21 mouse cellular contexts compared by ENCODE assay signal in genomic region chr16:92203599-92203998, GRCm38 (mm10).
DNase-seq lines count a peak whose midpoint lies in the region; ATAC-seq and TF ChIP-seq lines count a peak whose summit lies in the region.
"Had no signal": no experiment of that assay in that cellular context is flagged by ENCODE, and none has a peak within 500 bp of the region (broad histone marks: within the 10 kb centered on the region; RNA-seq: fewer than 3 reads in every experiment).

No protein-coding gene starts in this region.

- peak; percentile 5 for DNase-seq in cerebellum, adult 9-10 months
- DNase-seq in cerebellum, adult 11 months: no peak
- no peak for DNase-seq in liver, postnatal 0 days
- no peak for DNase-seq in liver, embryonic 11.5 days (ENCODE audit: low spot score)
- no peak for DNase-seq in spleen, adult 18-20 months
- DNase-seq: adrenal gland, adult 2 months; gastrocnemius, postnatal 14 days; heart, adult 18-20 months; heart, postnatal 10 days; left cerebral cortex, postnatal 4 days; liver, embryonic 13.5 days; retina, postnatal 1 day; right cerebral cortex, postnatal 4 days had no signal

- TF ChIP-seq CTCF in intestine, postnatal 0 days (IDR thresholded peaks at IDR 0.05; ENCODE audit: low read depth): peak; percentile 41
- peak; percentile 21; the same call in 1 of the 2 replicates for TF ChIP-seq CTCF in liver, postnatal 0 days (IDR thresholded peaks at IDR 0.05; ENCODE audit: low read depth)

- no peaks in the 10 kb centered on the region for H3K36me3 ChIP-seq in intestine, postnatal 0 days (ENCODE audit: control insufficient read depth, insufficient read depth)
- no peaks in the 10 kb centered on the region for H3K36me3 ChIP-seq in intestine, embryonic 16.5 days (ENCODE audit: control insufficient read depth, insufficient read depth, low read length)
- H3K36me3 ChIP-seq in liver, postnatal 0 days (replicated peaks; ENCODE audit: insufficient read depth, low read length): no peaks in the 10 kb centered on the region
- H3K36me3 ChIP-seq in liver, embryonic 11.5 days (ENCODE audit: control insufficient read depth, insufficient read depth, low read length): no peaks in the 10 kb centered on the region
- H3K36me3 ChIP-seq: forebrain, embryonic 12.5 days; G1E; hindbrain, embryonic 13.5 days; liver, embryonic 13.5 days; midbrain, embryonic 10.5 days had no signal

- ATAC-seq in intestine, postnatal 0 days: no peak
- no peak for ATAC-seq in intestine, embryonic 16.5 days
- ATAC-seq in liver, postnatal 0 days: no peak
- no peak for ATAC-seq in liver, embryonic 11.5 days (replicated peaks; ENCODE audit: low FRiP score)
- ATAC-seq: CD4-positive, CD25-positive, alpha-beta regulatory T cell, adult 4 months had no signal

- no peaks in the 10 kb centered on the region for H3K27me3 ChIP-seq in intestine, postnatal 0 days (replicated peaks; ENCODE audit: control insufficient read depth, insufficient read depth, low read length)
- no peaks in the 10 kb centered on the region for H3K27me3 ChIP-seq in intestine, embryonic 16.5 days (replicated peaks; ENCODE audit: control insufficient read depth, insufficient read depth, low read length)
- no peaks in the 10 kb centered on the region for H3K27me3 ChIP-seq in liver, postnatal 0 days (ENCODE audit: insufficient read depth, low read length)
- no peaks in the 10 kb centered on the region for H3K27me3 ChIP-seq in liver, embryonic 11.5 days (replicated peaks; ENCODE audit: control insufficient read depth, insufficient read depth, low read length)
- H3K27me3 ChIP-seq: forebrain, embryonic 12.5 days; hindbrain, embryonic 13.5 days; liver, embryonic 13.5 days had no signal

- H3K4me3 ChIP-seq in intestine, postnatal 0 days (ENCODE audit: low read depth, low read length): no peak overlapping the region
- no peak overlapping the region for H3K4me3 ChIP-seq in intestine, embryonic 16.5 days (ENCODE audit: low read length)
- no peak overlapping the region for H3K4me3 ChIP-seq in liver, postnatal 0 days (ENCODE audit: low read depth, low read length)
- no peak overlapping the region for H3K4me3 ChIP-seq in liver, embryonic 11.5 days (ENCODE audit: low read depth, low read length)
- H3K4me3 ChIP-seq: forebrain, embryonic 12.5 days; hindbrain, embryonic 13.5 days; liver, embryonic 13.5 days; midbrain, embryonic 10.5 days had no signal

- H3K9me3 ChIP-seq in intestine, postnatal 0 days (ENCODE audit: control insufficient read depth): no peaks in the 10 kb centered on the region
- no peaks in the 10 kb centered on the region for H3K9me3 ChIP-seq in intestine, embryonic 16.5 days (ENCODE audit: control insufficient read depth, low read length)
- no peaks in the 10 kb centered on the region for H3K9me3 ChIP-seq in liver, postnatal 0 days (ENCODE audit: low read length)
- H3K9me3 ChIP-seq in liver, embryonic 11.5 days (ENCODE audit: control insufficient read depth, low read length): no peaks in the 10 kb centered on the region
- H3K9me3 ChIP-seq: forebrain, embryonic 12.5 days; G1E; hindbrain, embryonic 13.5 days; liver, embryonic 13.5 days; midbrain, embryonic 10.5 days had no signal

- H3K4me2 ChIP-seq in intestine, postnatal 0 days (replicated peaks; ENCODE audit: low read depth): no peak overlapping the region
- no peak overlapping the region for H3K4me2 ChIP-seq in intestine, embryonic 16.5 days (ENCODE audit: low read depth, low read length)
- no peak overlapping the region for H3K4me2 ChIP-seq in liver, postnatal 0 days (ENCODE audit: low read depth, low read length)
- no peak overlapping the region for H3K4me2 ChIP-seq in liver, embryonic 11.5 days
- H3K4me2 ChIP-seq: forebrain, embryonic 12.5 days; hindbrain, embryonic 13.5 days; liver, embryonic 13.5 days had no signal

- H3K9ac ChIP-seq in intestine, postnatal 0 days (ENCODE audit: low read depth, low read length): no peak overlapping the region
- H3K9ac ChIP-seq in intestine, embryonic 16.5 days (ENCODE audit: low read depth, low read length): no peak overlapping the region
- H3K9ac ChIP-seq in liver, postnatal 0 days (replicated peaks): no peak overlapping the region
- no peak overlapping the region for H3K9ac ChIP-seq in liver, embryonic 11.5 days (ENCODE audit: low read depth, low read length)
- H3K9ac ChIP-seq: forebrain, embryonic 12.5 days; hindbrain, embryonic 13.5 days; liver, embryonic 13.5 days had no signal

- H3K27ac ChIP-seq in intestine, postnatal 0 days (ENCODE audit: low read depth, low read length): no peak overlapping the region
- H3K27ac ChIP-seq in intestine, embryonic 16.5 days (ENCODE audit: low read length): no peak overlapping the region
- H3K27ac ChIP-seq in liver, postnatal 0 days (ENCODE audit: low read depth): no peak overlapping the region
- no peak overlapping the region for H3K27ac ChIP-seq in liver, embryonic 11.5 days (ENCODE audit: low read depth, low read length)
- H3K27ac ChIP-seq: forebrain, embryonic 12.5 days; hindbrain, embryonic 13.5 days; liver, embryonic 13.5 days; macrophage; midbrain, embryonic 10.5 days had no signal

- 78% methylated on average over 8 of the region's 8 CpGs for WGBS in intestine, postnatal 0 days
- 76% methylated on average over 8 of the region's 8 CpGs for WGBS in intestine, embryonic 16.5 days
- WGBS in liver, postnatal 0 days (ENCODE audit: insufficient replicate concordance): 69% methylated on average over 8 of the region's 8 CpGs
- 84% methylated on average over 8 of the region's 8 CpGs for WGBS in liver, embryonic 11.5 days

- no peak for TF ChIP-seq EP300 in liver, postnatal 0 days (IDR thresholded peaks at IDR 0.05; ENCODE audit: low read depth)

- H3K4me1 ChIP-seq in intestine, postnatal 0 days (replicated peaks; ENCODE audit: control insufficient read depth, insufficient read depth, low read length): no peaks in the 10 kb centered on the region
- no peaks in the 10 kb centered on the region for H3K4me1 ChIP-seq in intestine, embryonic 16.5 days (ENCODE audit: control insufficient read depth, insufficient read depth, low read length)
- H3K4me1 ChIP-seq in liver, postnatal 0 days (ENCODE audit: insufficient read depth): no peaks in the 10 kb centered on the region
- H3K4me1 ChIP-seq in liver, embryonic 11.5 days (replicated peaks; ENCODE audit: control insufficient read depth, insufficient read depth, low read length): no peaks in the 10 kb centered on the region
- H3K4me1 ChIP-seq: forebrain, embryonic 12.5 days; liver, embryonic 13.5 days had no signal
